Mouse (Mus musculus) midbrain, embryonic 15.5 days (tissue): ENCODE results near the gene Pdpn. TPM values are rescaled to one million over a fixed set of nuclear protein-coding genes. Genes with fewer than 3 reads are reported as not detected.
A peak's percentile ranks its signal among the peaks of the same experiment; 100 is the strongest.

Experiments used
- ATAC-seq: fragments of 200-750 bp; cut with Nextera tagmentation; replicated peaks from 2 replicates; pipeline ENCODE4 v1.8.0; 2017; ENCODE audit warnings: moderate TSS enrichment
- H3K27ac ChIP-seq: fragments of 300-500 bp; sonication (generic); 2 replicates; pipeline ENCODE4 v1.5.1; 2015; ENCODE audit warnings: mild to moderate bottlenecking, inconsistent platforms
- H3K27me3 ChIP-seq: fragments of 300-500 bp; sonication (generic); replicated peaks from 2 replicates; pipeline ENCODE4 v1.6.1; 2015; ENCODE audit warnings: inconsistent platforms
- H3K36me3 ChIP-seq: fragments of 300-500 bp; sonication (generic); replicated peaks from 2 replicates; pipeline ENCODE4 v1.6.1; 2015; ENCODE audit warnings: inconsistent platforms
- H3K4me1 ChIP-seq: fragments of 300-500 bp; sonication (generic); 2 replicates; pipeline ENCODE4 v1.6.1; 2015; ENCODE audit warnings: inconsistent platforms
- H3K4me2 ChIP-seq: fragments of 300-500 bp; sonication (generic); 2 replicates; pipeline ENCODE4 v1.6.1; 2015; ENCODE audit warnings: inconsistent platforms, mild to moderate bottlenecking, moderate library complexity
- H3K4me3 ChIP-seq: fragments of 300-500 bp; sonication (generic); 2 replicates; pipeline ENCODE4 v1.5.1; 2015; ENCODE audit warnings: mild to moderate bottlenecking, inconsistent platforms
- H3K9ac ChIP-seq: fragments of 300-500 bp; sonication (generic); 2 replicates; pipeline ENCODE4 v1.6.1; 2015; ENCODE audit warnings: mild to moderate bottlenecking, inconsistent platforms
- H3K9me3 ChIP-seq: fragments of 300-500 bp; sonication (generic); 2 replicates; pipeline ENCODE4 v1.6.1; 2016; ENCODE audit warnings: inconsistent platforms
- WGBS: fragments of 180-500 bp; shearing (Covaris S2); methylation state at CpG from one replicate; pipeline ENCODE4 v1.1.7; 2015; ENCODE audit warnings: mixed read lengths; 5-methylcytosine and 5-hydroxymethylcytosine counted together
- polyA plus RNA-seq: library from polyadenylated mRNA; unstranded; fragments of >200 nt; fragmentation: Nextera tagmentation; extraction: Ambion mirVana; gene quantifications from 2 replicates; pipeline ENCODE4 v1.2.1, GENCODE M21; 2015

Gene Pdpn
- polyA plus RNA-seq, 1 experiment from 2014 or later: 40.8 TPM

DNA sequence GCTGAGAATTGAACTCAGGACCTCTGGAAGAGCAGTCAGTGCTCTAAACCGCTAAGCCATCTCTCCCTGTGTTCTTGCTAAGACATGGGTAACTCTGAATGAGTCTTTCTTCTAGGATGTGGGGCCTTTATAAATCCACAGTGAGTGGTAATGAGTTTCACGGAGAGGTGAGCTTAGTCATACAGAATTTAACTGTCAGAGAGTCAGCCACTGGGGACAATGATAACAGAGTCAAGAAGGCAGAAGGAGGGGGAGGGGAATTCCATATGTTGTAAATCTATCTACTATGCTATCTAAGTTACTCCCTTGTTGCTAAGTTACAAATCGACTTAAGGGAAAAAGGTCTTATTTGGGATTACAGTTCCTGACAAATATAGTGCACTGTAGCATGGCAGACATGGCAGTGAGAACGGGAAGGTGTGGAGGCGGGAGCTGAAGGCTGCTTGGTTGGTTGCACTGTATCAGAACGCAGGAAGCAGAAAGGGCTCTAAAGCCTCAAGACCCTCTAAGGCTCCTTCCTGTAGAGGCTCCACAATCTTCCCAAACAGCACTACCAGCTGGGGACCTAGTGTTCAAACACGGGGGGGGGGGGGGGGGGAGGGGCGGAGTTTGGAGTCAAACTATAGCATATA, 39.5 kb downstream of the Pdpn start:
- Histone ChIP-seq H3K27me3 (no peaks in the 10 kb centered on the region), H3K9ac (no peak overlapping the region), H3K9me3 (no peaks in the 10 kb centered on the region), H3K4me1 (0 out of 2 replicates have a peak, but pooled peaks cover 2% of the 10 kb centered on the region), H3K27ac (no peak overlapping the region), H3K4me2 (no peak overlapping the region), H3K4me3 (no peak overlapping the region), H3K36me3 (no peaks in the 10 kb centered on the region)
- peak; percentile 75 for ATAC-seq
- 54% methylated on average over 8 of the region's 8 CpGs for WGBS

GRCm38 (mm10) chr4:143258517-143258916, 40.8 kb downstream of the Pdpn start:
- Histone ChIP-seq H3K27ac (no peak overlapping the region), H3K36me3 (no peaks in the 10 kb centered on the region), H3K27me3 (no peaks in the 10 kb centered on the region), H3K4me3 (no peak overlapping the region), H3K9ac (no peak overlapping the region), H3K4me1 (0 out of 2 replicates have a peak, but pooled peaks cover 2% of the 10 kb centered on the region), H3K4me2 (peak overlapping the region; percentile 33), H3K9me3 (no peaks in the 10 kb centered on the region)
- ATAC-seq: 0 out of 2 replicates have a peak, but pooled peaks have one; percentile 30
- 39% methylated on average over 19 of the region's 19 CpGs for WGBS

GRCm38 (mm10) chr4:143257971-143258370, 41.4 kb downstream of the Pdpn start:
- 56% methylated on average over 6 of the region's 6 CpGs for WGBS
- H3K4me1 ChIP-seq: 0 out of 2 replicates have a peak, but pooled peaks cover 2% of the 10 kb centered on the region
- no peak overlapping the region for H3K27ac ChIP-seq
- H3K4me2 ChIP-seq: no peak overlapping the region
- no peaks in the 10 kb centered on the region for H3K36me3 ChIP-seq
- no peaks in the 10 kb centered on the region for H3K9me3 ChIP-seq
- H3K4me3 ChIP-seq: no peak overlapping the region
- no peak overlapping the region for H3K9ac ChIP-seq
- no peak for ATAC-seq
- no peaks in the 10 kb centered on the region for H3K27me3 ChIP-seq

DNA sequence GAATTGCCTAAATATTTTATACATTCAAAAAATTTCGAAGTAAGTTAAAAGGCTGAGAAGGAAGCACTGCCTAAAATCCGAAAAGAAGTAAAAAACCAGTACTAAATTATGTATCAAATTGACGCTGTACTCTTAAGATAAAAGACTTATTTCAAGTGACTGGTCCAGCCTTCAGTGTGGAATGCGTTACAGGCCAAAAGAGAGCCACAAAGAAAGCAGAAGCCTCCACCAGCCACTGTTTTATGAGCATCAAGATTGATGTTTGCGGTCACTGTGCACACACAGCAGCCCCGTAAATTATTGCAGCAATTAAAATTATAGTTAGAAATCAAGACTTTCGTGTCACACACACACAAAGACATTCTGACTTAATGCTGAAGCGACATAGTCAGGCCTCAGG, 43.8 kb downstream of the Pdpn start:
- 84% methylated on average over 8 of the region's 8 CpGs for WGBS
- Histone ChIP-seq H3K9me3 (no peaks in the 10 kb centered on the region), H3K36me3 (no peaks in the 10 kb centered on the region), H3K9ac (no peak overlapping the region), H3K27ac (no peak overlapping the region), H3K27me3 (no peaks in the 10 kb centered on the region), H3K4me3 (no peak overlapping the region), H3K4me2 (no peak overlapping the region), H3K4me1 (0 out of 2 replicates have a peak, but pooled peaks cover 2% of the 10 kb centered on the region)
- ATAC-seq: no peak

GRCm38 (mm10) chr4:143253356-143253755, 46.0 kb downstream of the Pdpn start:
- no peak overlapping the region for H3K9ac ChIP-seq
- no peaks in the 10 kb centered on the region for H3K9me3 ChIP-seq
- ATAC-seq: no peak
- H3K36me3 ChIP-seq: no peaks in the 10 kb centered on the region
- 89% methylated on average over 1 of the region's 1 CpGs for WGBS
- H3K4me2 ChIP-seq: no peak overlapping the region
- H3K27ac ChIP-seq: no peak overlapping the region
- H3K4me1 ChIP-seq: 0 out of 2 replicates have a peak, but pooled peaks cover under 1% of the 10 kb centered on the region
- no peaks in the 10 kb centered on the region for H3K27me3 ChIP-seq
- H3K4me3 ChIP-seq: no peak overlapping the region

GRCm38 (mm10) chr4:143248050-143248449, 51.3 kb downstream of the Pdpn start:
- Histone ChIP-seq H3K9me3 (no peaks in the 10 kb centered on the region), H3K9ac (no peak overlapping the region), H3K27me3 (no peaks in the 10 kb centered on the region), H3K27ac (no peak overlapping the region), H3K4me2 (no peak overlapping the region), H3K4me1 (no peaks in the 10 kb centered on the region), H3K4me3 (no peak overlapping the region), H3K36me3 (no peaks in the 10 kb centered on the region)
- ATAC-seq: no peak
- 77% methylated on average over 5 of the region's 5 CpGs for WGBS

- H3K9ac ChIP-seq: no peak overlapping the region
- no peaks in the 10 kb centered on the region for H3K27me3 ChIP-seq
- no peaks in the 10 kb centered on the region for H3K9me3 ChIP-seq
- WGBS: 82% methylated on average over 9 of the region's 9 CpGs
- no peak overlapping the region for H3K27ac ChIP-seq
- H3K36me3 ChIP-seq: no peaks in the 10 kb centered on the region
- H3K4me2 ChIP-seq: no peak overlapping the region
- no peak for ATAC-seq
- no peak overlapping the region for H3K4me3 ChIP-seq
- H3K4me1 ChIP-seq: peaks cover 3% of the 10 kb centered on the region; the same call in 1 of the 2 replicates
These were observed 58.1 kb downstream of the Pdpn start for GRCm38 (mm10) chr4:143241294-143241693.

GRCm38 (mm10) chr4:143239615-143240201, 59.7 kb downstream of the Pdpn start:
- no peaks in the 10 kb centered on the region for H3K36me3 ChIP-seq
- H3K4me3 ChIP-seq: no peak overlapping the region
- 93% methylated on average over 9 of the region's 9 CpGs for WGBS
- no peak overlapping the region for H3K9ac ChIP-seq
- no peak overlapping the region for H3K27ac ChIP-seq
- no peak for ATAC-seq
- no peaks in the 10 kb centered on the region for H3K9me3 ChIP-seq
- H3K4me1 ChIP-seq: peaks cover 3% of the 10 kb centered on the region; the same call in 1 of the 2 replicates
- no peak overlapping the region for H3K4me2 ChIP-seq
- no peaks in the 10 kb centered on the region for H3K27me3 ChIP-seq

- H3K27ac ChIP-seq: no peak overlapping the region
- no peaks in the 10 kb centered on the region for H3K36me3 ChIP-seq
- no peaks in the 10 kb centered on the region for H3K27me3 ChIP-seq
- ATAC-seq: no peak; the same call in 1 of the 2 replicates
- no peaks in the 10 kb centered on the region for H3K9me3 ChIP-seq
- no peak overlapping the region for H3K4me3 ChIP-seq
- no peak overlapping the region for H3K4me2 ChIP-seq
- H3K9ac ChIP-seq: no peak overlapping the region
- WGBS: 95% methylated on average over 5 of the region's 5 CpGs
- H3K4me1 ChIP-seq: peaks cover 3% of the 10 kb centered on the region; the same call in 1 of the 2 replicates
These were observed 60.2 kb downstream of the Pdpn start for GRCm38 (mm10) chr4:143239117-143239516.

DNA sequence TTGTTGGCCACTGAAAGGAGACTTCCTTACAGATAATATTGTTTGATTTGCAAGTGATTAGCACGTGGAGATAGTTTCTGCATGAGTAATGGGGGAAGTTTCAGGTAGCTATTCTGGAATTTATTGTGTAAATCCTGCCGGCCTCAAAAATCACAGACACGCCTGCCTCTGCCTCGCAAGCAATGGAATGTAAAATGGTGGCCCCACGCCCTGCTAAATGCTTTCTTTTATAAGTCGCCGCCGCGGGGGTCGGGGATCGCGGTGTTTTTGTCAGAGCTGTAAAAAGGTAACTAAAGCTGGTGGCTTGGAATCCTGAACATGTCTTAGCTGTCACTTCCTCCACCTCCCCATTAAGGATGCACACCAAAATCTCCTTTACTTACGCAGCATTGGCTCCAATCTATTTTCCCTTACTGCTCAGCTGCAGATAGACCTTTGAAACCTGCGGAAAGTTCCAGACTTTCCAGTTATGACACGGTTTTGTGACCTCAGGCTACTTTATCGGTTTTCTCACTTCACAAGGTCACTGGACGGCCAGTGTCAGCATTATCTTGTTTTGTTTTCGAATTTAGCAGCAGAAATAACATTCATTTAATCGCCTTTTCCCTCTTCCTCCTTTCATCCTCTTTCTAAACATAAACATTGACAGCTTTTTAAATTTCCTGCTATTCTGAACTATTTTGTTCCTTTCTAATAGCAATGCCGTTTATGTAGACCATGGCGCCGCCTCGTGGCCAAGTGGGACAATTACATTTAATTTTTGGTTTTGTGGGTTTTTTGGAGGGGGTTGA, 60.9 kb downstream of the Pdpn start:
- no peak overlapping the region for H3K9ac ChIP-seq
- peak overlapping the region; percentile 27; the same call in 1 of the 2 replicates for H3K4me2 ChIP-seq
- H3K4me1 ChIP-seq: peaks cover 3% of the 10 kb centered on the region; the same call in 1 of the 2 replicates
- no peak overlapping the region for H3K27ac ChIP-seq
- H3K27me3 ChIP-seq: no peaks in the 10 kb centered on the region
- H3K9me3 ChIP-seq: no peaks in the 10 kb centered on the region
- WGBS: 28% methylated on average over 23 of the region's 23 CpGs
- no peak for ATAC-seq
- no peak overlapping the region for H3K4me3 ChIP-seq
- no peaks in the 10 kb centered on the region for H3K36me3 ChIP-seq

DNA sequence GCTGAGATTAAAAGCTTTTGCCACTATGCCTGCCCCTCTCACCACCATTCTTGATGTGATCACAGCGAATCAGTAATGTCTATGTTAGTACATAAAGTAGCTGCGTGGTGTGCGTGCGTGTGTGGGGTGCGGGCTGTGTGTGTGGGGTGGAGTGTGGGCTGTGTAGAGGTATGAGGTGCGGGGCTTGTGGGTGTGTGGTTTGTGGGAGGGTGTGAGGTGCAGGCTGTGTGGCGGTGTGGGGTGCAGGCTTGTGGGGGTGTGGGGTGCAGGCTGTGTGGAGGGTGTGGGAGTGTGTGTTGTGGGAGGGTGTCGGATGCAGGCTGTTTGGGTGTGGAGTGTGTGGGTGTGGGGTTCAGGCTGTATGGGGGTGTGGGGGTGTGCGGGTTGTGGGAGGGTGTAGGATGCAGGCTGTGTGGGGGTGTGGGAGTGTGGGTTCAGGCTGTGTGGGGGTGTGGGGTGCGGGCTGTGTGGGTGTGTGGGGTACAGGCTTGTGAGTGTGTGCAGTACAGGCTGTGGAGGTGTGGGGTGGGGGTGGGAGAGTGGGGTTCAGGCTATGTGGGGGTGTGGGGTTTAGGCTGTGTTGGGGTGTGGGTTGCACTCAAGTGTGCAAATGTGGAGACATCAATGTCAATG, 67.5 kb downstream of the Pdpn start:
- no peaks in the 10 kb centered on the region for H3K4me1 ChIP-seq
- no peaks in the 10 kb centered on the region for H3K36me3 ChIP-seq
- H3K27ac ChIP-seq: no peak overlapping the region
- ATAC-seq: no peak
- no peak overlapping the region for H3K4me2 ChIP-seq
- WGBS: 93% methylated on average over 10 of the region's 10 CpGs
- no peak overlapping the region for H3K9ac ChIP-seq
- no peak overlapping the region for H3K4me3 ChIP-seq
- H3K9me3 ChIP-seq: no peaks in the 10 kb centered on the region
- H3K27me3 ChIP-seq: no peaks in the 10 kb centered on the region

GRCm38 (mm10) chr4:143231110-143231509, 68.3 kb downstream of the Pdpn start:
- WGBS: 80% methylated on average over 3 of the region's 3 CpGs
- no peak overlapping the region for H3K4me2 ChIP-seq
- no peak overlapping the region for H3K9ac ChIP-seq
- ATAC-seq: no peak
- H3K27me3 ChIP-seq: no peaks in the 10 kb centered on the region
- H3K4me3 ChIP-seq: no peak overlapping the region
- H3K27ac ChIP-seq: no peak overlapping the region
- no peaks in the 10 kb centered on the region for H3K4me1 ChIP-seq
- no peaks in the 10 kb centered on the region for H3K9me3 ChIP-seq
- H3K36me3 ChIP-seq: no peaks in the 10 kb centered on the region
